Mouse (Mus musculus) megakaryocyte progenitor cell, adult 5-6 weeks (primary cell): ENCODE measurements at regions not wholly inside any gene's neighbourhood (a gene's known extent, or its start where the extent isn't known, plus 50 kb on each side); places are given as distances from the start of the nearest gene placed in this dataset.
A peak's percentile ranks its signal among the peaks of the same experiment; 100 is the strongest.

ENCODE experiments used
- ATAC-seq: replicated peaks from 2 replicates; pipeline ENCODE4 v1.8.0; 2016; ENCODE audit warnings: mild to moderate bottlenecking, moderate TSS enrichment, inconsistent platforms; ENCODE audit not compliant: poor library complexity

GRCm38 (mm10) chr4:47724331-47725004, 250.0 kb downstream of the Sec61b start:
- ATAC-seq, result 0 out of 2 replicates have a peak, but pooled peaks have one; percentile 11

- no peak for ATAC-seq
These were observed 250.5 kb downstream of the Sec61b start for GRCm38 (mm10) chr4:47725005-47725340.

GRCm38 (mm10) chr4:47746498-47747190, 272.2 kb downstream of the Sec61b start:
- no peak for ATAC-seq

GRCm38 (mm10) chr4:47772230-47772920, 272.6 kb upstream of the Nr4a3 start:
- no peak for ATAC-seq

- ATAC-seq, result no peak
These were observed 270.3 kb upstream of the Nr4a3 start for GRCm38 (mm10) chr4:47774664-47775063.

DNA sequence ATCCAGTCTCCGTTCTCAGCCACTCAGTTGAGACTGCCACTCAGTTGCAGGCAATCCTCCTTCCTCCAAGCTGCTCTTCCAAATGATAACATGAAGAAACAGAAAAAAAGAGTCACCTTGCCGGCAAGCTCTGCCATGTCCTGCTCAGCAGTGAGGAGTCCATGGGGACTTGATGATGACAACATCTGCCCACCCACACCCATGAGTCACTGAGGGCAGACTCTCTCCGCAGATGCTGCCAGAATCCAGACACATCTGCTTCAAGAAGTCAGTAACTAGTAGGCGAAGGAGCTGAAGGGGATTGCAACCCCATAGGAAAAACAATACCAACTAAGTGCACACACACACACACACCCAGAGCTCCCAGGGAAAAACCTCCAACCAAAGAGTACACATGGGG, 263.9 kb upstream of the Nr4a3 start:
- ATAC-seq, result no peak

DNA sequence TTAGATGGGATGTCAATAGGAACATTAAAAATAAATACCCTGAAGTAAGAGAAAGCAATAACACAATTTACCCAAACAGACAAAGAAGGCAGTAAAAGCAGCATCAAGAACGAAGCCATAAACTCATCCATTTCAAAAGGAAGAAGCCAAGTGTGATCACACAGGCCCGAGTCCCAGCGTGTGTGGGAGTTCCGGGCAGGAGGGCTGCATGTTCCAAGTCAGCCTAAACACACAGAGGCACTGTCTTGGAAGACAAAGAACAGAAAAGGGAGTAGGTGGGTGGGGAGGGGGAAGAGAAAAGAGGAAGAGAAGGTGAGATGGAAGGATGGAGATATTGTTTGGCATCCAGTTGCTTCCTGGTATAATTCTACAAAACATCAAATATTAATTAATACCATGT, 248.0 kb upstream of the Nr4a3 start:
- ATAC-seq, result no peak

DNA sequence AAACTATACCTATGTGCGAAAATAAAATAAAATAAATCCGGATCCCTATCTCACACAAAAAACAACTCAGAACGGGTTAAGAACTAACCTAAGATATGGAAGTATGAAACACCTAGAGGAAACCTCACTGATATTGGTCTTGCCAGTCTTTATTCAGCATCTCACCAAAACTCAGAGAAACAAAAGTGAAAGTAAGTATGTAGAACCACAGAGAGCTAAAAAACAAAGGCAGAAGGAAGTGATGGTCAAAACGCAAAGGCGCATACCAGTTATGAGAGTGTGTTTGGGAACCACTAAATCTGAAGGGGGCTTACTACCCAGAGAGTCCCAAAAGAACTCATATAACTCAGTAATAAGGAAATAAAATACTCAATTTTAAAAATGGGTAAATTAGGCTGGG, 245.8 kb upstream of the Nr4a3 start:
- ATAC-seq, result peak; percentile 39; the same call in 1 of the 2 replicates

GRCm38 (mm10) chr4:47803111-47803510, 241.8 kb upstream of the Nr4a3 start:
- ATAC-seq, result no peak

DNA sequence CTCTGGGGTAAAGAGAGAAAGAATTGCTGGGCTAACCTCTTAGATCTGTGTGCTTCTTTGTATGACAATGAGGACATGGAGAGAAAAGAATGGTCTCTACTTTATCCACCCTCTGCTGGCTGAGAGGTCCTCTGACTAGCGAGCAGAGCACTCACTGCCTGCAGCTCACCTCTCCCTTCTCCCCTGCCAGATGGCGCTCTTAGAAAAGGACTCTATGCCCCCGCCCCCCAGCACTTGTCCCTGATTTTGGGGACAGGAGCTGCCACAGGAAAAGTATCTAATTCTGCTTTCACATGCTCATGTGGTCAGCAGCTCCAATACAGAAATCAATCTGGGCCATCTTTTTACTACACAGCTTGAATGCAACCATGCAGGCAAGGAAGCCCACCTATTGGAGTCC, 237.1 kb upstream of the Nr4a3 start:
- ATAC-seq, result no peak

DNA sequence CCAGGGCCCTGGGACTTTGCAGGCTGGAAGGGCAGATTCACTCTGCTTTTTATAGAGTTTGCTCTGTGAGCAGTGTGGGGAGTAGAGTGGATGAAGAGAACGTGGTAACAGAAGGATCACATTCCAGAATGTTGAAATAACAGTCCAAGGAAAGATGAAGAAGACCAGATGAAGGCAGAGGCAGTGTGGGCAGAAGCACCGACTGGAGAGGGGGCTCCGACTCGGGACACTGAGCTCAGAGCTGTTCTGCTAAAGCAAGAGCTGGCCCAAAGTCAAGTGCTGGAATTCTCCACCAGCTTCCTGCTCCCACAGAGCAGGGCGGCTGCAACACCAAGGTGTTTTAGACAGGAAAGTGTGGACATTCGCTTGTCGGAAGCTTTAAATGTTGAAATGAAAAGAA, 230.9 kb upstream of the Nr4a3 start:
- ATAC-seq, result no peak

- ATAC-seq, result no peak
These were observed 226.4 kb upstream of the Nr4a3 start for GRCm38 (mm10) chr4:47818371-47819159.

GRCm38 (mm10) chr4:47820562-47820961, 224.4 kb upstream of the Nr4a3 start:
- ATAC-seq, result no peak

DNA sequence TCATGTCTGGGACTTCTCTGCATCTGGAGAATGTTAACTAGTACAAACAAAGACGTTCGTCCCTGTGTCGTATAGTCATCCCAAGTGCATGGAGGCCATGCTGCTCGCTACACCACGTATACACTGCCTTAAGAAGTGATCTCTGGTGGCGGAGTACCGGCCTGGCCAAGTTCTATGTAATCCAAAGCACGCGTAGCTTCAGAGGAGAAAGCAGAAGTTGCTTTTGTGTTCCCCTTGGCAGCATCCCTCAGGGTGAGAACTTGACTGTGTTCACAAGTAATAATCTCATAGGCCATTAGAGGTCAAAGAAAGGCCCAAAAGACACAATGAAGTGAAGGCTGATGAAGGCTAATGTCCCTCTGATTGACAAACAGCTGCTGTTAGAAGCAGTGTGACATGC, 221.7 kb upstream of the Nr4a3 start:
- ATAC-seq, result no peak

DNA sequence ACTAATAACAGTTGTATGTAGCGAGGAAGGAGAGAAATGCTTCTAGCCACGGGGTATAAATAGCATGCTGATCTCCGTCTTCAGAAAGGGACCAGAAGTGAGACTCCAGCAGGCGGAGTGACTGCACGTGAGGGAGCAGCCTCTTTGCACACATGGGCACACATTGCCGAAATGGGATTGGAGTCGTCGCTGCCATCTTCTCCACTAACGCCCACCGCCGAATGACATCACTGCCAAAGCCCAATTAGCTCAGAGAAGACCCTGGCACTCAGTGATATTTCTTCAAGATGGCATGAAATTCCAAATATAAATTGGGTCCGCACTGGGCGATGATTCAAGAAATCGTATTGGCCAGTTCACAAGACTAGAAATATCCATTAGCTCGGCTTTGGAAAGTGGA, 220.9 kb upstream of the Nr4a3 start:
- no peak for ATAC-seq

DNA sequence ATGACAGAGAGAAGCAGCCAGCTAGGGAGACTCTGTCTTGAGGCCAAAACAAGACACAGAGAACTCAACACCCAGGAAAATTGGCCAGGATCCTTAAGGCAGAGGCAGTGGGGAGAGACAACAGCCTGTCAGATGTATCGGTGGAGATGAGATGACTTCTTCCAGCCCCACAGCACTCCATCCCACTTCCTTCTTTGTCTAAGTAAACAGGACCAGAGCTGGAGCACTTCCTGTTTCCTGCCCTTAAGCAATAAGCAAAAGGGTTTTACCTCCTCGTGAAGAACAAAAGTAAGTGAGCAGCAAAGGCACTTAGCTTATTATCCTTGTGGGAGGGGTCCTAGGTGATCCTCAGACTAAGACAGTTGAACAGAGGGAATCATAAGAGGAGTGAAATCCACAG, 212.0 kb upstream of the Nr4a3 start:
- peak; percentile 55 for ATAC-seq

DNA sequence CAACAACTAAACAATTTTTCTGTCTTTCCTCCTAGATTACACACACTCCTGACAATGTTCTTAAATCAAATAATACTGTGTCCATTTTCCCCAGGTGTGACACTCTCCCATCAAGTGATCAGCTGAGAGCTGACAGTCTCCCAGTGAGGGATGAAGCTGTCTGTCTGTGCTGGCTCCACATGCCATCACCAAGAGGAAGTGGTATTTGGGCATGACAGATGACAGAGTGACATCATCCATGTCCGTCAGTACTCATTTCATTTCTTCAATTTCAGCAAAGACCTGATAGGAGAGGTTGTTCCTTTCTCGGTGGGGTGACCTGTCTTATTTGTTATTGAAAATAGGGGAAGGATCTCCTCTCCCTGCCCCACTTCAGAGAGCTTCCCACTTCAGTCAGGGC, 206.5 kb upstream of the Nr4a3 start:
- peak; percentile 48 for ATAC-seq

GRCm38 (mm10) chr4:47842128-47842656, 202.8 kb upstream of the Nr4a3 start:
- ATAC-seq, result peak; percentile 80

DNA sequence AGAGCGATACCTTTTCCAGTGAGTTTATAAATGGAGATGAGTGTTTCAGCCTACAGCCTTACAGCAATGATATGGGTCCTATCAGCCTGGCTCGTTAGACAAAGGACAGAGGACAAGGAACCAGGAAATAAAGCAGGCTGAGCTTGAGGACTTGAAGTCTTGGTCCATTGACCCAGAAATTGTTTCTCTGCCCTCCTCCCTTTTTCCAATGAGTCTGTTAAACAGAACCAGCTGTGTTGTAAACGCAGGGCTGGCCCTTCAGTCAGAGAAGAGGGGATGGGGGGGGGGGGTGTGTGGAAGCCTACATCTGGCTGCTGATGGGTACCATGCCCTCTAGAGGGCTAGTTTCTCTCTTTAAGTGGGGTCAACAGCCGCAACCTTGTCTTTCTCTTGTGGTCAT, 199.7 kb upstream of the Nr4a3 start:
- ATAC-seq, result no peak

- ATAC-seq, result no peak
These were observed 198.3 kb upstream of the Nr4a3 start for GRCm38 (mm10) chr4:47846389-47847318.
